Mouse (Mus musculus): ENCODE data around the gene Cyp4f14. TPM values are rescaled to one million over a fixed set of nuclear protein-coding genes. Genes with fewer than 3 reads are reported as not detected.
"Not testable (repeated sequence)": the region's sequence is repeated elsewhere in the genome, so short reads cannot be mapped to it uniquely, and the experiment has no call there.

Cyp4f14 gene
- polyA plus RNA-seq, 1 experiment from 2014 or later, result not detected

- not testable (repeated sequence) for H3K4me3 ChIP-seq (replicated peaks); H3K9ac ChIP-seq; H3K27ac ChIP-seq (replicated peaks); H3K9me3 ChIP-seq (replicated peaks); H3K27me3 ChIP-seq; H3K36me3 ChIP-seq; H3K4me2 ChIP-seq (replicated peaks); H3K4me1 ChIP-seq; ATAC-seq (ENCODE audit: insufficient number of reproducible peaks, low FRiP score, low TSS enrichment, low read depth)
- WGBS, result 53% methylated on average over 4 of the region's 6 CpGs
These were observed 60.4 kb downstream of the Cyp4f14 start for GRCm38 (mm10) chr17:32856713-32857112.

Other genes starting within 250 kb of the Cyp4f14 start
- gene Cyp4f15, start 231.7 kb downstream of the Cyp4f14 start, polyA plus RNA-seq (2015; fragmentation: Nextera tagmentation; extraction: Ambion mirVana), result 0.56 and 0.72 TPM in 2 replicates
- 27.0 and 30.8 TPM in 2 replicates for gene Zfp871, start 129.1 kb downstream of the Cyp4f14 start, polyA plus RNA-seq (2015; fragmentation: Nextera tagmentation; extraction: Ambion mirVana)
- gene Zfp811, start 107.4 kb downstream of the Cyp4f14 start, polyA plus RNA-seq (2015; fragmentation: Nextera tagmentation; extraction: Ambion mirVana), result 3.8 and 4.0 TPM in 2 replicates
- 15.4 and 16.5 TPM in 2 replicates for gene Zfp799, start 87.1 kb downstream of the Cyp4f14 start, polyA plus RNA-seq (2015; fragmentation: Nextera tagmentation; extraction: Ambion mirVana)
- 5.6 and 6.9 TPM in 2 replicates for gene Zfp870, start 25.7 kb downstream of the Cyp4f14 start, polyA plus RNA-seq (2015; fragmentation: Nextera tagmentation; extraction: Ambion mirVana)
- 15.9 and 17.7 TPM in 2 replicates for gene Cyp4f13, start 30.1 kb upstream of the Cyp4f14 start, polyA plus RNA-seq (2015; fragmentation: Nextera tagmentation; extraction: Ambion mirVana)
- gene Zfp472, start 48.5 kb upstream of the Cyp4f14 start, polyA plus RNA-seq (2015; fragmentation: Nextera tagmentation; extraction: Ambion mirVana), result 10.5 and 11.2 TPM in 2 replicates
- gene Zfp952, start 75.8 kb upstream of the Cyp4f14 start, polyA plus RNA-seq (2015; fragmentation: Nextera tagmentation; extraction: Ambion mirVana), result 11.7 and 13.7 TPM in 2 replicates
- 13.7 and 13.9 TPM in 2 replicates for gene Zfp763, start 116.1 kb upstream of the Cyp4f14 start, polyA plus RNA-seq (2015; fragmentation: Nextera tagmentation; extraction: Ambion mirVana)
- gene 4921501E09Rik, start 150.7 kb upstream of the Cyp4f14 start, polyA plus RNA-seq (2015; fragmentation: Nextera tagmentation; extraction: Ambion mirVana), result not detected in 2 replicates
- gene Zfp563, start 172.0 kb upstream of the Cyp4f14 start, polyA plus RNA-seq (2015; fragmentation: Nextera tagmentation; extraction: Ambion mirVana), result 9.4 TPM in 2 replicates
- 0.11 TPM in 1 of 2 replicates, not detected in the other for gene Morc2b, start 222.3 kb upstream of the Cyp4f14 start, polyA plus RNA-seq (2015; fragmentation: Nextera tagmentation; extraction: Ambion mirVana)